Mouse (Mus musculus) myocyte (in vitro differentiated cells): ENCODE measurements around the gene Map2k5.

Experiments
- POLR2A ChIP-seq: IDR thresholded peaks from one replicate; pipeline ENCODE4 v1.6.1; 2011; ENCODE audit warnings: low read depth, mild to moderate bottlenecking, control low read depth, moderate library complexity; ENCODE audit not compliant: insufficient read length
- POLR2AphosphoS2 ChIP-seq: IDR thresholded peaks from one replicate; pipeline ENCODE4 v1.6.1; 2011; ENCODE audit warnings: low read depth, control low read depth; ENCODE audit not compliant: insufficient read length
- REST ChIP-seq: IDR thresholded peaks from one replicate; pipeline ENCODE4 v1.6.1; 2011; ENCODE audit warnings: mild to moderate bottlenecking, control low read depth, moderate library complexity; ENCODE audit not compliant: insufficient read depth, insufficient read length
- TCF12 ChIP-seq: IDR thresholded peaks from one replicate; pipeline ENCODE4 v1.6.1; 2011; ENCODE audit warnings: mild to moderate bottlenecking, control low read depth; ENCODE audit not compliant: poor library complexity, insufficient read depth, severe bottlenecking
- USF1 ChIP-seq: IDR thresholded peaks from one replicate; pipeline ENCODE4 v1.6.1; 2011; ENCODE audit warnings: low read depth, mild to moderate bottlenecking, control low read depth, moderate library complexity

- no peak for TF ChIP-seq POLR2A
- no peak for TF ChIP-seq TCF12
- TF ChIP-seq POLR2AphosphoS2, result no peak
- no peak for TF ChIP-seq REST
- TF ChIP-seq USF1, result no peak
Measured at GRCm38 (mm10) chr9:63373315-63373714, 4.4 kb downstream of the Map2k5 start.
